ENCODE assay signal across 16 mouse cellular contexts in genomic region chr14:12107459-12107858, GRCm38 (mm10).
DNase-seq lines count a peak whose midpoint lies in the region; ATAC-seq and TF ChIP-seq lines count a peak whose summit lies in the region.
"Had no signal": no experiment of that assay in that cellular context is flagged by ENCODE, and none has a peak within 500 bp of the region (broad histone marks: within the 10 kb centered on the region; RNA-seq: fewer than 3 reads in every experiment).

No protein-coding gene starts in this region.

- 0 out of 2 replicates have a peak, but pooled peaks cover 3% of the 10 kb centered on the region for H3K4me1 ChIP-seq in heart, postnatal 0 days (ENCODE audit: control insufficient read depth, insufficient read depth)
- H3K4me1 ChIP-seq in heart, embryonic 11.5 days (ENCODE audit: control insufficient read depth, insufficient read depth, low read length) = peaks cover 9% of the 10 kb centered on the region; the same call in 1 of the 2 replicates
- H3K4me1 ChIP-seq in embryonic facial prominence, embryonic 10.5 days = no peaks in the 10 kb centered on the region
- H3K4me1 ChIP-seq: midbrain, embryonic 13.5 days had no signal

- no peaks in the 10 kb centered on the region for H3K9me3 ChIP-seq in heart, postnatal 0 days (replicated peaks; ENCODE audit: control insufficient read depth, low read length)
- no peaks in the 10 kb centered on the region for H3K9me3 ChIP-seq in heart, embryonic 11.5 days (replicated peaks; ENCODE audit: control insufficient read depth, low read length)
- no peaks in the 10 kb centered on the region for H3K9me3 ChIP-seq in embryonic facial prominence, embryonic 10.5 days
- H3K9me3 ChIP-seq: hindbrain, embryonic 10.5 days; limb, embryonic 13.5 days; midbrain, embryonic 13.5 days had no signal

- H3K4me3 ChIP-seq in heart, postnatal 0 days (ENCODE audit: low read depth, low read length) = no peak overlapping the region
- H3K4me3 ChIP-seq in heart, embryonic 11.5 days (ENCODE audit: low read depth, low read length) = no peak overlapping the region
- H3K4me3 ChIP-seq in embryonic facial prominence, embryonic 10.5 days = no peak overlapping the region
- H3K4me3 ChIP-seq: hindbrain, embryonic 10.5 days; left cerebral cortex, adult 2 months; limb, embryonic 13.5 days; midbrain, embryonic 13.5 days had no signal

- 76% methylated on average over 7 of the region's 7 CpGs for WGBS in heart, postnatal 0 days
- 64% methylated on average over 7 of the region's 7 CpGs for WGBS in heart, embryonic 11.5 days (ENCODE audit: insufficient replicate concordance)
- WGBS in embryonic facial prominence, embryonic 10.5 days = 55% methylated on average over 7 of the region's 7 CpGs

- no peak overlapping the region for H3K9ac ChIP-seq in heart, postnatal 0 days (replicated peaks; ENCODE audit: low read depth, low read length)
- no peak overlapping the region for H3K9ac ChIP-seq in heart, embryonic 11.5 days (ENCODE audit: low read depth, low read length)
- H3K9ac ChIP-seq: forebrain, postnatal 0 days; limb, embryonic 13.5 days; liver, postnatal 0 days; midbrain, embryonic 13.5 days had no signal

- 0 out of 2 replicates have a peak, but pooled peaks have one; percentile 55 for ATAC-seq in heart, postnatal 0 days (ENCODE audit: insufficient read depth, low read depth)
- ATAC-seq in heart, embryonic 11.5 days (replicated peaks; ENCODE audit: insufficient number of reproducible peaks, low FRiP score, low TSS enrichment) = no peak
- ATAC-seq in megakaryocyte, adult 5-6 weeks (ENCODE audit: poor library complexity, severe bottlenecking) = no peak
- ATAC-seq: forebrain, postnatal 0 days; liver, postnatal 0 days; midbrain, embryonic 13.5 days had no signal

- H3K36me3 ChIP-seq in heart, postnatal 0 days (replicated peaks; ENCODE audit: control insufficient read depth, insufficient read depth, low read length) = no peaks in the 10 kb centered on the region
- H3K36me3 ChIP-seq in heart, embryonic 11.5 days (ENCODE audit: control insufficient read depth, insufficient read depth, low read length) = no peaks in the 10 kb centered on the region
- 0 out of 2 replicates have a peak, but pooled peaks cover 3% of the 10 kb centered on the region for H3K36me3 ChIP-seq in embryonic facial prominence, embryonic 10.5 days (replicated peaks)
- H3K36me3 ChIP-seq: limb, embryonic 13.5 days; midbrain, embryonic 13.5 days had no signal

- H3K27ac ChIP-seq in heart, postnatal 0 days (ENCODE audit: low read depth) = no peak overlapping the region
- no peak overlapping the region for H3K27ac ChIP-seq in heart, embryonic 11.5 days (ENCODE audit: low read depth, low read length)
- no peak overlapping the region for H3K27ac ChIP-seq in embryonic facial prominence, embryonic 10.5 days (replicated peaks)
- H3K27ac ChIP-seq: hindbrain, embryonic 10.5 days; limb, embryonic 13.5 days; midbrain, embryonic 13.5 days had no signal

- no peak for TF ChIP-seq CTCF in heart, postnatal 0 days (IDR thresholded peaks at IDR 0.05; ENCODE audit: low read depth)

- DNase-seq in heart, postnatal 0 days (ENCODE audit: low spot score) = no peak
- DNase-seq in ES-CJ7 (ENCODE audit: low read depth, low spot score) = peak; percentile 94
- DNase-seq in embryonic facial prominence, embryonic 10.5 days (ENCODE audit: low spot score) = peak; percentile 13
- peak; percentile 31 to 63 for DNase-seq in kidney, postnatal 25 days
- DNase-seq in frontal cortex, adult 2 months (ENCODE audit: extremely low spot score in 1 of 2, low spot score in 1 of 2) = no peak
- no peak for DNase-seq in neural tube, embryonic 10.5 days (ENCODE audit: extremely low spot score, low spot score)
- DNase-seq: cerebellum, adult 18-20 months; forebrain, postnatal 0 days; liver, postnatal 0 days; right cerebral cortex, postnatal 14 days had no signal

- TF ChIP-seq EP300 in heart, postnatal 0 days (IDR thresholded peaks at IDR 0.05; ENCODE audit: low read depth) = no peak

- no peaks in the 10 kb centered on the region for H3K27me3 ChIP-seq in heart, postnatal 0 days (ENCODE audit: control insufficient read depth, insufficient read depth, low read length)
- no peaks in the 10 kb centered on the region for H3K27me3 ChIP-seq in heart, embryonic 11.5 days (ENCODE audit: control insufficient read depth, insufficient read depth, low read length)
- no peaks in the 10 kb centered on the region for H3K27me3 ChIP-seq in embryonic facial prominence, embryonic 10.5 days (replicated peaks; ENCODE audit: low read depth, poor library complexity, severe bottlenecking)
- H3K27me3 ChIP-seq: limb, embryonic 13.5 days; midbrain, embryonic 13.5 days had no signal

- H3K4me2 ChIP-seq in heart, postnatal 0 days (ENCODE audit: low read depth, low read length) = no peak overlapping the region
- no peak overlapping the region for H3K4me2 ChIP-seq in heart, embryonic 11.5 days
- H3K4me2 ChIP-seq: limb, embryonic 13.5 days; midbrain, embryonic 13.5 days had no signal

Comparison
In these comparisons a context has a peak if more than half of its experiments do, and no peak if none do; other contexts are left out.
1. DNase-seq: peak in ES-CJ7 (single experiment), embryonic facial prominence, embryonic 10.5 days (single experiment) and kidney, postnatal 25 days (2 of 2); none in heart, postnatal 0 days (single experiment), frontal cortex, adult 2 months (0 of 2) and neural tube, embryonic 10.5 days (single experiment).